Mouse (Mus musculus) brain, embryonic 14.5 days (tissue): ENCODE data around the gene Tedc2.

Experiments used
- CTCF ChIP-seq: fragments of 200-500 bp; IDR thresholded peaks from 2 replicates; pipeline ENCODE4 v1.5.1; 2012; ENCODE audit warnings: inconsistent platforms, mild to moderate bottlenecking, moderate library complexity, borderline replicate concordance; ENCODE audit not compliant: insufficient read depth, insufficient read length; ENCODE audit errors: extremely low read depth
- POLR2A ChIP-seq: fragments of 200-500 bp; IDR thresholded peaks from 2 replicates; pipeline ENCODE4 v1.6.1; 2012; ENCODE audit warnings: mild to moderate bottlenecking, inconsistent platforms, borderline replicate concordance; ENCODE audit not compliant: poor library complexity, insufficient read depth, insufficient read length, severe bottlenecking; ENCODE audit errors: extremely low read depth

GRCm38 (mm10) chr17:24197032-24197824 lies 23.4 kb downstream of the Tedc2 start:
- TF ChIP-seq POLR2A (no peak), CTCF (no peak)
